Mouse (Mus musculus): ENCODE measurements around the gene Arhgap42.
A peak's percentile ranks its signal among the peaks of the same experiment; 100 is the strongest.

Gene Arhgap42

DNA sequence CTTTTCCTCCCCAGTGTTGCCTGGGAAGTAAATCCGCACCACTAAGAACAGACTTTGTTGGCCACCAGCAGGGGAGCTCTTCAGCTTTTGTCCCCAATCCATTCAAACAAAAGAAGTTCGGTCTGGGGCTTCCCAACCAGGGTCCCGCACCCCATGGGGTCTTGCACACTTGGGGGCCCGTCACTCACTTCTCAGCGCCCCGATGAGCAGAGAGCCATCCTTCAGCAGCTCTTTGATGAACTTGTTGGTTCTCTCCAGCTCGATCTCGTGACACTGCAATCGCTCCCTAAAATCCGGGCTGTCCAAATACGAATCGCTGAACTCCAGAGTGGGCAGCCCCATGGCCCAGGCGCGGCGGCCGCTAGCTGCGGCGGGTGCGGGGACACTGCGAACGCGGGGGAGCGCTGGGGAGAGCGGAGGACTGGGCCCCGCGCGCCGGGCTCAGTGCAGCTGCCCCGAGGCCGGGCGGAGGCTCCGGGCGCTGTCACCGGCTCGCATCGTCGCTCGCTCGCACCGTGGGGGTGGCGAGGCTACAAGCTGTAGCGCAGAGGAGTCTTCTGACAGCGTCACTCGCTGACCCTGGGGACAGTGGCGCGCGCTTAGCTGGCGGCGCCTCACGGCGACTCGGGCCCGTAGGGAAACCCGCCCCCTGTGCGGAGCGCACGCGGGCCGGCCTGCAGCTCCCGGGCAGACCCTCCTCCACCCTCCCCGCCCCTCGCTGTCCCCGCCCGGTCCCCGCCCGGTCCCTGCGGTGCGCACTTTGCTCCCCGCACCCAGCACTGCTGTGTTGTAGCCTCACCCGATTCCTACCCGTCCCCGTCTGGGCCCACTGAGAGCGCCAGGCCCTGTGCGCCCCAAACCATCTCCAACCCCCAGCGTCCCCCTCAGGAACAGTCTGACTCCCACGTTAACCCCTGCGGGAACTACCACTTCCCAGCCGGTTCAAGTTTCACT is at the start of gene Arhgap42:
Arhgap42 (minus strand) TSS at position 664 of the 954 bp plus-strand sequence.
- DNase-seq (ENCODE audit: low spot score in 2 of 2): peak; percentile 63 to 72

DNA sequence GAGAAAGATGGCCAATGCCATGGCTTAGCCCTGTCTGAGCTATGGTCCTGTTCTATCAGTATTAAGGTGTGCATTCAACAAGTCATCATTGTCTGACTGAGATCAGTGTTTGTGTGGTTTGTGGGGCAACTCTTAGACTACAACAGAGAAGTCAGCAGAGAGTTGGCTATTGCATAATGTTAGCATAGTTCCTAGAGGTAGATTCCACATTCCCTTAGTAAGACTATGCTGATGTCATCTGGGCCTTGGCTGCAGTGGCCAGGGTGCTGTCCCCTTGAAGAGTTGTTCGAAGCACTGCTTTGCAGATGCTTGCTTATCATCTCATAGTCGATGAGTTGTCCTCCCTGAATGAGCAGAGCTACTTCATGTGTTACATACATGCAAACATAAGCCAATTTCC is 49.2 kb upstream of the Arhgap42 start:
- DNase-seq (ENCODE audit: low spot score in 2 of 2): no peak

DNA sequence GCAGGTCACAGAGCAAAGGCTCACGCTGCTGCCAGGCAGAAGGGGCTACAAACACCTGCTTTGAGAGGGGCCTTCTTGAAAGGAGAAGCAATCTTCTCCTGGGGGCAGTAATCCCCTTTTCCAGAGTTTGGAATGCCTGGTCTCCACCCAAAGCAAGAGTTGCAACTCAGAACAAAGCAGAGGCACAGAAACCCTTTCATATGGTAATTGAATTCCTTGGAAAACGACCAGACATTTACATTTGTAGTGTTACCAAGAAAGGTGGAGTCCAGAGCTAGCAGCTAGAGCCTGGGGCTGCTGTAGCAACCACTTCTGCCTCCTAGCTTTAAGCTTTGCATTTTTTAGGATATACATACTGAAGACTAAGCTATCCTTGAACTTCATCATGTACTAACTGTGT is 30.4 kb upstream of the Arhgap42 start:
- DNase-seq (ENCODE audit: low spot score in 2 of 2): no peak

DNA sequence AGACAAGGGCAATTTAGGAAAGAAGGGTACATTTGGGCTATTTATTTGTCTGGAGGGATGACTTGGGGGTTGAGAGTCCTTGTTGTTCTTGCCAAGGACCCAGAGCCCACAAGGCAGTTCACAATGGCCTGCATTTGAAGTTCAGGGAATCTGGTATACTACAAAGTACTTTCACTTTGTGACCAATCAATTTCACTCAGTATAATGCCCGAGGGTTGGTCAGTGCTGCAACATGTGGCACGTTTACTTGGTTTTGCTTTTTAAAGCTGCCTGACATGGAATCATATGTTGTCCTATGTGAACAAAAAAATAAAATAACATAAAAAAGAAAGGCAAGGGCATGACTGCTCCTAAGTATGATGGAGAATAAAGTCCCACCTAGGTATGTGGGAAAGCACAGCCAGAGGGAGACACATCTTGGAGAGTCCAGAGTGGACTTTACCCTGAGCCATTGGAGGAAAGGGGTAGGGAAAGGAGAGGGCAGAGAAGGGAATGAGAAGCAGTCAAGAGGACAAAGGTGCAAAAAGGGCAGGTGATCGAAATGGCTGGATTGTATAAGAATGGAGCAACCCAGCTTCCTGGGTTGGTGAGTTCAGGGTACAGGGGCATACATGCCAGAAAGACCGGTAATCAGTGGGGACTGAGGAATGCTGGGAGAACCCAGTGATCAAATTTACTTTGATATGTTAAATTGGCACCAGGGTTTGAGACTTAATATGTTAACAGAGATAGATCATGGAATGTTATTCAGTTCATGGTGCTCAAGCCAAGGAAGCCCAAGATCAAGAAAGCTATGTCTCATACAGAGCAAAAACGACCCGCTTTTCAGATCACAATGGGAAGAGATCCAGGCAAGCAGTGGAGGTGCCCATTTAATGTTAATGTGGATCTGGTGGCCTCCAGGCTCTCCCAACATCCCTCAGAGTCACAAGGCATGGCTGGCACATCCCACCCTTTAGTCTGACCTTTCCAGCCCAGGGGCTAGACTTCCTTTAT is 29.0 kb upstream of the Arhgap42 start:
- DNase-seq (ENCODE audit: low spot score in 2 of 2): no peak

DNA sequence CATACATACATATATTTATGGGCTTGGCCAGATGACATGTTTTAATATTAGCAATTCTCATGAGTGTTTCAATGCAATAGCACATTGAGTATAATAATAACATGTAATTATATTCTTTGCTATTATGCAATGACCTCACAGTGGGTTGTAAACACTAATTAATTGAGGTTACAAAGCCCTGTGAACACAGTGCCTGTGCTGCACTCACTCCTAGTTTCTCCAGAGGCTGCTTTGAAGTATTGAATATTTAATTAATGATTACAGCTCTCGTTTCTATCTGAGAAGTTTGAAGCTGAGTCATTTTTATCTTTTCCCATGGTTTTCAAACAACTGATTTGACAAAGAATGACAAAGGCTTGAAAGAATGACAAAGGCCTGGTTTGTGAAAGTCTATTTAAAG is 24.6 kb upstream of the Arhgap42 start:
- DNase-seq (ENCODE audit: low spot score in 2 of 2): no peak

DNA sequence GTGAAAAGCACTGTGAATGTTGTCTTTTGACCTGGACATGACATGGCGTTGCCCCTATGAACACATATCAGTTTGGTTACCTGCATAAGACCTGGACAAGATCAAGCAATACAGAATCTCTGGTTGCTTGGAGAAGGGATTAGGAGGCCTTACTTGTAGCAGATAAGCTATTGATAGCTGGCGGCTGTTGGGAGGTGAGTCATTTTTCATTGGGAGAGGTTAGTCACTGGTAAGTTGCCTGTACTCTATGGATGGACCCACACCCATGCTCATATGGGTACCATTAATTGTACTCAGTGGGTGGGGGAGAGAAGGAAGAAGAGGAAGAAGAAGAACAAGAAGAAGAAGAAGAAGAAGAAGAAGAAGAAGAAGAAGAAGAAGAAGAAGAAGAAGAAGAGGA is 23.6 kb upstream of the Arhgap42 start:
- no peak for DNase-seq (ENCODE audit: low spot score in 2 of 2)

DNA sequence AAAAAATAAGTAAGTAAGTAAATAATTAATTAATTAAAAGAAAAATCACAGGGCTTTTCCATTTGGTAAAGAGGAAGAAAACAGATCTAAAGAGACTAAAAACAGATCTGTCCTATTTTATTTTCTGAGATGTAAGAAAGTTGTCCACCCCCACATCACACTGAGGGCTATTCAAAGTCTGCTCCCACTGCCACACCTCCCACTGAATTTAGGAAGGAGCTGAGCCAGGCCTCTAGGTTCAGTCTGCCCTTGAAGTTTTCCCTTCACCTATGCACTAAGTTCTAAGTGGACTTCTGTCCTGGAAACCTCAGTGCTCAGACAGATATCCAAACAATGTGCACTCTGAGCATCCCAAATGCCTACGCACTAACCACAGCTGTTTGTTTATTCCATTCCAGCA is 15.9 kb upstream of the Arhgap42 start:
- DNase-seq (ENCODE audit: low spot score in 2 of 2): no peak

DNA sequence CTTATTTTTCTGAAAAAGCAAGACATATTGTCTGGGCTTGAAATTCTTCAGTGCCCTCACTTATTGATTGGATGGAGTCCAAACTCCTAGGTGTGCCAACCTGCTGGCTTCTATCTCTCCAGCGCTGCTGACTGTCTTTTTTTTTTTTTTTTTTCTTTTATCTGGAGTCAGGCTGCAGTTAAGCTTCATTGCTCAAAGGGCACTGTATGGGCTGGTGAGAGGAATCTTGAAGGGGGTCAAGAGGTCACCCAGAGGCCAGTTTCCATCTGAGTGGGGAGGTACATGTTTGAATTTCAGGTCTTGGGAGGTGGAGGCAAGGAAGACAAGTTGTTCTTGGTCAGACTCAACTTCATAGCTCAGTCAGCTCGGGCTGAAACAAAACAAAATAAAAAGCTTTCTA is 9.6 kb upstream of the Arhgap42 start:
- no peak for DNase-seq (ENCODE audit: low spot score in 2 of 2)

GRCm38 (mm10) chr9:9245994-9246393 is 7.1 kb upstream of the Arhgap42 start:
- DNase-seq (ENCODE audit: low spot score in 2 of 2): peak in 1 of 2 experiments; percentile 5

DNA sequence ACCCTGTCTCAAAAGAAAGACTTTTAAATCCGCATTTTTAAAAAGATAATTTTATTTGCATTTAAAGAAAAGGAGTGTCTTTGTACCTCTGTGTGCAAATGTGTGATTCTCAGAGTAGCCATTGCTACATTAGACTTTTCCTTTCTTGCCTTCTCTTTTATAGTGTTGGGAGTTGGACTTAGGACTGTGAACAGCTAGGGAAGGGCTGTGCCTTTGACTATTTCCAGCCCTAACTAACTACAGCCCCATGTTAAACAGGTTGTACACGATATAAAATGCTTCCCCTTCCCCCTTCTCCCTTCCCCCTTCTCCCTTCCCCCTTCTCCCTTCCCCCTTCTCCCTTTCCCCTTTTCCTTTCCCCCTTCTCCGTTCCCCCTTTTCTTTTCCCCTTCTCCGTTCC is 4.9 kb upstream of the Arhgap42 start:
- DNase-seq (ENCODE audit: low spot score in 2 of 2): no peak

- DNase-seq (ENCODE audit: low spot score in 2 of 2): no peak
Observed at GRCm38 (mm10) chr9:9241202-9241795, 2.4 kb upstream of the Arhgap42 start.

- no peak for DNase-seq (ENCODE audit: low spot score in 2 of 2)
Observed at GRCm38 (mm10) chr9:9237511-9237910, 1.4 kb downstream of the Arhgap42 start.

DNA sequence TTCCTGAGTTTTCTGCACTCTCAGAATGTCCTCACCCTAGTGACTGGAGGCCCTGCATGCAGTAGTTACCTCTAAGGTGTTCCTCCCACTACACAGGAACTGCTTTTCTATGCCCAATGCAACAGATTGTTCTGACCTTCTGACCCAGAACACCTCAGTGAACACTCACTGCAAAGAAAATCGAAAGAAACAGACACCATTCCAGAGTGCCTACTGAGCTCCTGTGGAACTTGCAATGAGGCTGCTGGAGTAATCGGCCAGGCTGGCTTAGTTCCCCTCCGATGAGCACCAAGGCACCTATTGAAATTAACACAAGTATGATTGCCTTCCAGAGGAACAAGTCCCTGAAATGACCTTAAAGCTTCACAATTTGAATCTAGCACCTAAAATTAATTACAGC is 9.2 kb downstream of the Arhgap42 start:
- DNase-seq (ENCODE audit: low spot score in 2 of 2): no peak

GRCm38 (mm10) chr9:9224837-9225236 is 14.1 kb downstream of the Arhgap42 start:
- no peak for DNase-seq (ENCODE audit: low spot score in 2 of 2)

DNA sequence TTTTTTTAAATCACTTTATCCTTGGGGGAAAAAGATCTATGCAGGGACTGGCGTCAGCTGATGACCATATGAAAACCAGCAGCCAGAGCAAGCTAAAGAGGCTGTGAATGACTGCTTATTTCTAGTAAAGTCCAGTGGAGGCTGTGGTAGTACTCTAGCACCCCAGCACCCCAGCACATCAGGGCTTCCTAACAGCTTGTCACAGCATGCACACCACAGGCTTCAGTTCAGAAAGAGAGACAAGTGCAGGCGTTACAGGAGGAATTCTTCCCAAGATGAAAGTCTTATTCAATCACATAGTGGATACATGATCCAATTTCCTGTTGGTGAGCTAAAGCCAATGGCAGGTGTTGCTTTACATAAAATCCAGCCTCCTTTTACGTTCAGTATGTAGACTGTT is 15.5 kb downstream of the Arhgap42 start:
- DNase-seq (ENCODE audit: low spot score in 2 of 2): no peak

DNA sequence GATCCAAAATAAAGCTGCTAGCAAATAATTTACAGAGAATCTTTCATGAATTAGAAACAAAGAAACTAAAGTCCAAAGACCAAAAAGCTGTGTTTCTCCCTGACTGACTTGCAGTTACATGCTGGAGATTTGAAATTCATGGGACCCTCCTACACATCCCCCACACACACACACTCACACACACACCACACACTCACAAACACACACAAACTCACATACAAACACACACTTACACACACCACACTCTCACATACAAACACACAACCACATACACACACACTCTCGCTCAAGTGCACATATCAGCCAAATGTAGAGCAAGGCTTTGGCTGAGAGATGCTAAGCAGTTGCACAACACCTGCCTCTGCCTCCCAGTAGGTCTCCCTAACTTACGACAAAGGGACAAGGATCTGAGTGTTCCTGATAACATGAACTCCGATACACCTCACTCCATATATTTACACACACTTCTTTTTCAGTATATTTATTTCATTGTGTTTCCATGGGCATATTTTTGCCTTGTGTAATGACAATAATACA is 16.9 kb downstream of the Arhgap42 start:
- no peak for DNase-seq (ENCODE audit: low spot score in 2 of 2)

DNA sequence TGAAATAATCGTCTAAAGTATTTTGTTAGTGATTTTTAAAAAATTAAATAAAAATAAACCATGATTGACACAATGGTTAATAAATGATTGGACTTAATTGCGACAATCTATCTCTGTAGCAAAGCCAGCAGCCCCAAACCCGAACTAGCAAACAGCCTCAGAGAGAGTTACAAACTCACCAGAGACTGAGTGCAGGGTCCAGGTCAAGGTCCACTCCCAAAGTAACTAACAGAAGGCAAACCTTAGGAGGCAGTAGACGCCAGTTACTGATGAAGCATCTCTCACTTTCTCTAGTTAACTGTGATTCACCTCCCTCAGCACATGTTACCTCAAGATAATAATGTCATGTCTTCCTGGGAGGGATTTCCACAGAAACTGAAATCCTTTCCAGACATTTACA is 17.7 kb downstream of the Arhgap42 start:
- no peak for DNase-seq (ENCODE audit: low spot score in 2 of 2)

- DNase-seq (ENCODE audit: low spot score in 2 of 2): no peak
Observed at GRCm38 (mm10) chr9:9218301-9218700, 20.6 kb downstream of the Arhgap42 start.

DNA sequence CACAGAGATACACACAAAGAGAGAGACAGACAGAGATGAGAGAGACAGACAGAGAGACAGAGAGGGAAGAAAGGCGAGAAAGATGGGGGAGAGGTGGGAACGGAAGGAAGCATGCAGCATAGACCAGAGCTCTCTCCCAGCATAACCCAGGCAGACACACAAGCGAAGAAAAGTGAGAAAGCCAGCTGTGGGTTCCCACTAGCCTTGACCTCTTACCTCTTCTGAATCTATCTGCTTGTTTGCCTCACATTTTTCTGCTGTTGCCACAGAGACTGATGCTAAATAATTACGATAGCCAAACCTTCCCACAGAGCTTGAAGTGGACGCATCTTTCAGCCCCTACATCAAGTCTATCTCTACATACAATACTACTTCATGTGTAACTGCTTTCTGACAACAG is 24.1 kb downstream of the Arhgap42 start:
- no peak for DNase-seq (ENCODE audit: low spot score in 2 of 2)

DNA sequence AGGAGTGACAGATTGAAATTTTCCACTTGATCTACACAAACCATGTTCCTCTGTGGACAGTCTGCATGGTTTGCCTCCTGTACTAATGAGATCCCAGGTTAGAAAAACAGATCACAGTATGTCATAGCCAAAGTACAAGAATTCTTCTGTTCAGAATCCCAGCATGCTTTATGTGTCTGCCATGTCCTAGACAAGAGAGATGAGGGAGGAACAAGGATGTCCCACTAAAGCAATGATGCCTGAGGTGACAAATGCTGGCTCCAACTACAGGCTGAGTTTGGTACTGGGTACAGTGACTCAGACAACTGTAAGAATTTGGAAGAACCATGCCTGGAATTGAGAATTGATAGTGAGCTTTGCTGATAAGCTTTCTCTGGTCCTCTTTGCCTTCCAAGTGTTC is 24.6 kb downstream of the Arhgap42 start:
- no peak for DNase-seq (ENCODE audit: low spot score in 2 of 2)

GRCm38 (mm10) chr9:9211411-9212087 is 27.4 kb downstream of the Arhgap42 start:
- DNase-seq (ENCODE audit: low spot score in 2 of 2): no peak

All from urinary bladder, adult 18-20 months (tissue).